In the genomic region with DNA sequence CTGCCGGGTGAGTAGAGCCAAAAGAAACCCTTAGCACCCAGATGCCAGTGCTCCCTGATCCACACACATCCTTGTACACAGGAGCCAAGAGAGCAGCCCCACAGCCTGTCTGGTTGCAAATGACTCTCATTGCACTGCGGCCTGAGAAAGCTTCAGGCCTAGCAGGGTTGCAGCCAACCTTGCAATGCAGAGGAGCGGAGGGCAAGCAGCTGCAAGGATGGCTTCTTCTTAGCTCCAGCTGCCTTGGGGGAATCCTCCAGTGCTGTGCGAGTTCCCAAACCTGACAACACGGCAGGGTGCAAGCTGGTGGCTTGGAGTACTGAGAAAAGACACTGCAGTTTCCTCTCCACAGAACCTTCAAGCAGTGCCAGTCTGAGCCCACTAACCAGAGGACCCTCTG, we compare ENCODE assay signal across 16 mouse cellular contexts. TPM values are rescaled to one million over a fixed set of nuclear protein-coding genes. Genes with fewer than 3 reads are reported as not detected.
DNase-seq lines count a peak whose midpoint lies in the region; ATAC-seq and TF ChIP-seq lines count a peak whose summit lies in the region.
"Had no signal": no experiment of that assay in that cellular context is flagged by ENCODE, and none has a peak within 500 bp of the region (broad histone marks: within the 10 kb centered on the region; RNA-seq: fewer than 3 reads in every experiment).

No protein-coding gene starts in this region.

- H3K9ac ChIP-seq in heart, adult 2 months (ENCODE audit: low read depth, low read length): 0 out of 2 replicates have a peak overlapping the region, but pooled peaks have one; percentile 10
- no peak overlapping the region for H3K9ac ChIP-seq in kidney, embryonic 15.5 days
- no peak overlapping the region; the same call in 1 of the 2 replicates for H3K9ac ChIP-seq in kidney, embryonic 16.5 days (replicated peaks; ENCODE audit: low read length)

- peak overlapping the region; percentile 8; the same call in 1 of the 2 replicates for H3K4me2 ChIP-seq in kidney, embryonic 15.5 days
- H3K4me2 ChIP-seq in kidney, embryonic 16.5 days (replicated peaks; ENCODE audit: low read depth, low read length): no peak overlapping the region

- peaks cover 66% of the 10 kb centered on the region for H3K4me1 ChIP-seq in heart, adult 2 months (ENCODE audit: control insufficient read depth, insufficient read depth, low read length)
- peaks cover 89% of the 10 kb centered on the region for H3K4me1 ChIP-seq in kidney, embryonic 15.5 days
- H3K4me1 ChIP-seq in kidney, embryonic 16.5 days (ENCODE audit: insufficient read depth, low read length): peaks cover 67% of the 10 kb centered on the region

- H3K27me3 ChIP-seq in heart, adult 2 months (ENCODE audit: control insufficient read depth, insufficient read depth, low read length): no peaks in the 10 kb centered on the region
- H3K27me3 ChIP-seq in kidney, embryonic 15.5 days: no peaks in the 10 kb centered on the region
- no peaks in the 10 kb centered on the region for H3K27me3 ChIP-seq in kidney, embryonic 16.5 days (ENCODE audit: insufficient read depth, low read length)
- H3K27me3 ChIP-seq: Patski had no signal

- H3K79me2 ChIP-seq in heart, adult 2 months (replicated peaks; ENCODE audit: control insufficient read depth, insufficient read depth, low read length): peaks cover 12% of the 10 kb centered on the region

- no peak overlapping the region for H3K4me3 ChIP-seq in heart, adult 2 months
- no peak overlapping the region for H3K4me3 ChIP-seq in kidney, embryonic 15.5 days (replicated peaks)
- no peak overlapping the region for H3K4me3 ChIP-seq in kidney, embryonic 16.5 days (ENCODE audit: low read length)
- H3K4me3 ChIP-seq: forebrain, embryonic 10.5 days had no signal

- intact Hi-C loops in heart, adult 2 months (cut with DNase I): no loop called here

- TF ChIP-seq POLR2A in heart, adult 2 months (IDR thresholded peaks at IDR 0.05; ENCODE audit: insufficient read depth, low read depth, low read length): no peak

- no peak for TF ChIP-seq EP300 in heart, adult 2 months (IDR thresholded peaks at IDR 0.05; ENCODE audit: insufficient read depth, low read depth, low read length)

- 66% methylated on average over 5 of the region's 5 CpGs for WGBS in heart, adult 2 months
- WGBS in kidney, embryonic 15.5 days: 73% methylated on average over 5 of the region's 5 CpGs
- WGBS in kidney, embryonic 16.5 days: 76% methylated on average over 5 of the region's 5 CpGs

- peak overlapping the region; percentile 12; the same call in 1 of the 2 replicates for H3K27ac ChIP-seq in heart, adult 2 months
- H3K27ac ChIP-seq in kidney, embryonic 15.5 days: 0 out of 2 replicates have a peak overlapping the region, but pooled peaks have one; percentile 2
- H3K27ac ChIP-seq in kidney, embryonic 16.5 days (ENCODE audit: low read length): no peak overlapping the region

- H3K36me3 ChIP-seq in heart, adult 2 months (ENCODE audit: control insufficient read depth, insufficient read depth, low read length): peaks cover 11% of the 10 kb centered on the region
- no peaks in the 10 kb centered on the region for H3K36me3 ChIP-seq in kidney, embryonic 15.5 days
- no peaks in the 10 kb centered on the region for H3K36me3 ChIP-seq in kidney, embryonic 16.5 days (ENCODE audit: insufficient read depth, low read length)

- H3K9me3 ChIP-seq in kidney, embryonic 15.5 days (replicated peaks): no peaks in the 10 kb centered on the region
- H3K9me3 ChIP-seq in kidney, embryonic 16.5 days (ENCODE audit: low read length): no peaks in the 10 kb centered on the region
- H3K9me3 ChIP-seq: forebrain, embryonic 10.5 days had no signal

- ATAC-seq in kidney, embryonic 15.5 days (replicated peaks; ENCODE audit: low FRiP score): no peak
- ATAC-seq in kidney, embryonic 16.5 days (ENCODE audit: low FRiP score, low TSS enrichment): no peak
- ATAC-seq in frontal cortex, adult (ENCODE audit: low TSS enrichment): no peak
- ATAC-seq: Patski had no signal

- no peak for TF ChIP-seq CTCF in heart, adult 2 months (IDR thresholded peaks at IDR 0.05)

- DNase-seq in heart, adult 2 months: no peak
- DNase-seq in heart, adult 18-20 months: no peak
- peak; percentile 5 for DNase-seq in right cerebral cortex, postnatal 14 days
- no peak for DNase-seq in right cerebral cortex, adult 2 months (ENCODE audit: low spot score in 2 of 2)
- DNase-seq in spleen, adult 18-20 months: no peak
- DNase-seq: adrenal gland, adult 2 months; layer of hippocampus, postnatal 36 days had no signal

RNA-seq across cellular contexts. Expression of gene Bcar1, which starts 15.1 kb away (rescaled TPM):
- total RNA-seq in heart, adult 2 months (2021): 10 to 100 TPM; 19.1 to 21.1 TPM
- polyA plus RNA-seq in heart, adult 2 months (2012; rRNA removed): 31.3 TPM in 2 replicates
- 10 to 100 TPM; 18.9 to 19.1 TPM for total RNA-seq in heart, adult 18-20 months (2021)
- polyA plus RNA-seq in kidney, embryonic 15.5 days (2015; fragmentation: Nextera tagmentation; extraction: Ambion mirVana): 45.7 and 53.8 TPM in 2 replicates
- polyA plus RNA-seq in kidney, embryonic 16.5 days (2015; fragmentation: Nextera tagmentation; extraction: Ambion mirVana): 49.6 and 60.1 TPM in 2 replicates

RNA-seq across cellular contexts. Expression of gene Ctrb1, which starts 37.7 kb away (rescaled TPM):
- not detected for total RNA-seq in heart, adult 2 months (2021)
- polyA plus RNA-seq in heart, adult 2 months (2012; rRNA removed): 0.68 and 0.82 TPM in 2 replicates
- total RNA-seq in heart, adult 18-20 months (2021): not detected
- polyA plus RNA-seq in kidney, embryonic 15.5 days (2015; fragmentation: Nextera tagmentation; extraction: Ambion mirVana): 0.45 and 5.2 TPM in 2 replicates
- 0.35 TPM in 1 of 2 replicates, not detected in the other for polyA plus RNA-seq in kidney, embryonic 16.5 days (2015; fragmentation: Nextera tagmentation; extraction: Ambion mirVana)
- total RNA-seq: CH12.LX; gastrocnemius, postnatal 36 days; layer of hippocampus, postnatal 36 days; megakaryocyte progenitor cell, adult 5-6 weeks had no signal
- polyA plus RNA-seq: forebrain, embryonic 10.5 days; kidney, embryonic 14.5 days; Patski had no signal
